In genomic region chr8:94300809-94301208, GRCm38 (mm10) we compare ENCODE assay signal across 12 mouse cellular contexts. TPM values are rescaled to one million over a fixed set of nuclear protein-coding genes. Genes with fewer than 3 reads are reported as not detected.
"Had no signal": no experiment of that assay in that cellular context is flagged by ENCODE, and none has a peak within 500 bp of the region (broad histone marks: within the 10 kb centered on the region; RNA-seq: fewer than 3 reads in every experiment).

No protein-coding gene starts in this region.

- DNase-seq: kidney, adult 9 months; kidney, postnatal 25 days; liver, embryonic 13.5 days; liver, postnatal 0 days; right cerebral cortex, postnatal 14 days; thymus, postnatal 36 days had no signal

- H3K27me3 ChIP-seq: limb, embryonic 15.5 days; liver, embryonic 13.5 days; midbrain, embryonic 12.5 days; neural tube, embryonic 13.5 days had no signal

- H3K9me3 ChIP-seq: limb, embryonic 15.5 days; liver, embryonic 13.5 days; midbrain, embryonic 12.5 days; neural tube, embryonic 13.5 days had no signal

- ATAC-seq: intestine, postnatal 0 days; liver, postnatal 0 days; midbrain, embryonic 16.5 days had no signal

- H3K9ac ChIP-seq: limb, embryonic 15.5 days; liver, embryonic 13.5 days; liver, postnatal 0 days; midbrain, embryonic 12.5 days; neural tube, embryonic 13.5 days had no signal

- H3K4me2 ChIP-seq: limb, embryonic 15.5 days; liver, embryonic 13.5 days; midbrain, embryonic 12.5 days; neural tube, embryonic 13.5 days had no signal

- H3K27ac ChIP-seq: limb, embryonic 15.5 days; liver, embryonic 13.5 days; midbrain, embryonic 12.5 days; neural tube, embryonic 13.5 days had no signal

- H3K4me3 ChIP-seq: limb, embryonic 15.5 days; liver, embryonic 13.5 days; midbrain, embryonic 12.5 days; neural tube, embryonic 13.5 days had no signal

- H3K4me1 ChIP-seq: limb, embryonic 15.5 days; midbrain, embryonic 12.5 days had no signal

RNA-seq across cellular contexts. Expression of gene Slc12a3, which starts 28.2 kb away (rescaled TPM):
- polyA plus RNA-seq: limb, embryonic 11.5 days; limb, embryonic 15.5 days; liver, embryonic 13.5 days; midbrain, embryonic 12.5 days; midbrain, embryonic 16.5 days had no signal
